In genomic region chr3:137154200-137155042, GRCm38 (mm10) we compare ENCODE assay signal across 16 mouse cellular contexts.
DNase-seq lines count a peak whose midpoint lies in the region; ATAC-seq lines count a peak whose summit lies in the region.
"Had no signal": no experiment of that assay in that cellular context is flagged by ENCODE, and none has a peak within 500 bp of the region (broad histone marks: within the 10 kb centered on the region; RNA-seq: fewer than 3 reads in every experiment).

No protein-coding gene starts in this region.

- WGBS in neural tube, embryonic 15.5 days, result 20% methylated on average over 9 of the region's 9 CpGs
- 36% methylated on average over 9 of the region's 9 CpGs for WGBS in hindbrain, embryonic 12.5 days
- WGBS in midbrain, embryonic 14.5 days, result 29% methylated on average over 9 of the region's 9 CpGs
- 89% methylated on average over 9 of the region's 9 CpGs for WGBS in limb, embryonic 10.5 days

- no peak overlapping the region for H3K9ac ChIP-seq in neural tube, embryonic 15.5 days (replicated peaks)
- no peak overlapping the region for H3K9ac ChIP-seq in hindbrain, embryonic 12.5 days
- no peak overlapping the region for H3K9ac ChIP-seq in midbrain, embryonic 14.5 days (replicated peaks; ENCODE audit: low read length)
- H3K9ac ChIP-seq: heart, embryonic 12.5 days had no signal

- peak; percentile 21 for DNase-seq in neural tube, embryonic 10.5 days (ENCODE audit: extremely low spot score, low spot score)
- peak; percentile 43 for DNase-seq in midbrain, embryonic 14.5 days
- DNase-seq in thymus, postnatal 0 days (ENCODE audit: low spot score), result no peak
- DNase-seq in limb, embryonic 10.5 days (ENCODE audit: low spot score), result no peak
- DNase-seq in lung, postnatal 36 days, result no peak
- DNase-seq: cerebellum, adult 11-12 months; heart, postnatal 36 days; kidney, adult 18-20 months; right cerebral cortex, postnatal 14 days had no signal

- no peak overlapping the region for H3K27ac ChIP-seq in neural tube, embryonic 15.5 days (replicated peaks)
- peak overlapping the region; percentile 52 for H3K27ac ChIP-seq in hindbrain, embryonic 12.5 days
- peak overlapping the region; percentile 52; the same call in 1 of the 2 replicates for H3K27ac ChIP-seq in midbrain, embryonic 14.5 days (replicated peaks; ENCODE audit: low read depth, low read length)
- no peak overlapping the region for H3K27ac ChIP-seq in limb, embryonic 10.5 days
- H3K27ac ChIP-seq: layer of hippocampus, adult 2 months had no signal

- no peaks in the 10 kb centered on the region for H3K36me3 ChIP-seq in neural tube, embryonic 15.5 days
- H3K36me3 ChIP-seq in hindbrain, embryonic 12.5 days, result no peaks in the 10 kb centered on the region
- H3K36me3 ChIP-seq in midbrain, embryonic 14.5 days (ENCODE audit: control insufficient read depth, insufficient read depth, low read length), result no peaks in the 10 kb centered on the region
- H3K36me3 ChIP-seq in limb, embryonic 10.5 days, result no peaks in the 10 kb centered on the region
- H3K36me3 ChIP-seq: heart, embryonic 12.5 days had no signal

- no peaks in the 10 kb centered on the region for H3K9me3 ChIP-seq in neural tube, embryonic 15.5 days (replicated peaks)
- no peaks in the 10 kb centered on the region for H3K9me3 ChIP-seq in hindbrain, embryonic 12.5 days (replicated peaks)
- no peaks in the 10 kb centered on the region for H3K9me3 ChIP-seq in midbrain, embryonic 14.5 days (ENCODE audit: control insufficient read depth, low read length)
- no peaks in the 10 kb centered on the region for H3K9me3 ChIP-seq in limb, embryonic 10.5 days (replicated peaks)
- H3K9me3 ChIP-seq: heart, embryonic 12.5 days had no signal

- H3K4me2 ChIP-seq in neural tube, embryonic 15.5 days, result no peak overlapping the region
- H3K4me2 ChIP-seq in hindbrain, embryonic 12.5 days (replicated peaks), result no peak overlapping the region
- H3K4me2 ChIP-seq in midbrain, embryonic 14.5 days (ENCODE audit: low read length), result no peak overlapping the region
- H3K4me2 ChIP-seq: heart, embryonic 12.5 days had no signal

- no peak; the same call in 1 of the 2 replicates for ATAC-seq in neural tube, embryonic 15.5 days (ENCODE audit: low FRiP score)
- ATAC-seq in hindbrain, embryonic 12.5 days (ENCODE audit: low FRiP score), result peak; percentile 75
- ATAC-seq in midbrain, embryonic 14.5 days (ENCODE audit: low FRiP score, low TSS enrichment), result no peak
- no peak for ATAC-seq in cerebellum, adult (ENCODE audit: insufficient number of reproducible peaks, low FRiP score, low TSS enrichment)
- ATAC-seq: Patski had no signal

- no peak overlapping the region for H3K4me3 ChIP-seq in neural tube, embryonic 15.5 days (replicated peaks)
- H3K4me3 ChIP-seq in hindbrain, embryonic 12.5 days, result no peak overlapping the region
- H3K4me3 ChIP-seq in midbrain, embryonic 14.5 days (replicated peaks; ENCODE audit: low read depth, low read length), result no peak overlapping the region
- no peak overlapping the region for H3K4me3 ChIP-seq in limb, embryonic 10.5 days
- H3K4me3 ChIP-seq: erythroblast, embryonic 14.5 days; heart, embryonic 12.5 days; layer of hippocampus, adult 2 months had no signal

- H3K27me3 ChIP-seq in neural tube, embryonic 15.5 days (replicated peaks), result no peaks in the 10 kb centered on the region
- no peaks in the 10 kb centered on the region for H3K27me3 ChIP-seq in hindbrain, embryonic 12.5 days
- no peaks in the 10 kb centered on the region for H3K27me3 ChIP-seq in midbrain, embryonic 14.5 days (ENCODE audit: control insufficient read depth, insufficient read depth, low read length)
- no peaks in the 10 kb centered on the region for H3K27me3 ChIP-seq in limb, embryonic 10.5 days (ENCODE audit: low read depth, poor library complexity, severe bottlenecking)
- H3K27me3 ChIP-seq: heart, embryonic 12.5 days; Patski had no signal

- peaks cover 7% of the 10 kb centered on the region; the same call in 1 of the 2 replicates for H3K4me1 ChIP-seq in neural tube, embryonic 15.5 days
- H3K4me1 ChIP-seq in hindbrain, embryonic 12.5 days, result peaks cover 13% of the 10 kb centered on the region; the same call in 1 of the 2 replicates
- peaks cover 25% of the 10 kb centered on the region for H3K4me1 ChIP-seq in midbrain, embryonic 14.5 days (ENCODE audit: control insufficient read depth, insufficient read depth, low read length)
- no peaks in the 10 kb centered on the region; the same call in 1 of the 2 replicates for H3K4me1 ChIP-seq in limb, embryonic 10.5 days

Comparison
In these comparisons a context has a peak if more than half of its experiments do, and no peak if none do; other contexts are left out.
1. DNase-seq: peak in neural tube, embryonic 10.5 days (single experiment) and midbrain, embryonic 14.5 days (single experiment); none in thymus, postnatal 0 days (single experiment), limb, embryonic 10.5 days (single experiment) and lung, postnatal 36 days (single experiment).
2. H3K27ac ChIP-seq: peak in hindbrain, embryonic 12.5 days (single experiment) and midbrain, embryonic 14.5 days (single experiment); none in neural tube, embryonic 15.5 days (single experiment) and limb, embryonic 10.5 days (single experiment).